Mouse (Mus musculus) lung, postnatal 36 days (tissue): ENCODE measurements around the gene Prickle4.
"Not testable (repeated sequence)": the region's sequence is repeated elsewhere in the genome, so short reads cannot be mapped to it uniquely, and the experiment has no call there.

ENCODE experiments used
- DNase-seq: peaks from one replicate; pipeline ENCODE4 v3.0.0; 2022; ENCODE audit warnings: mixed read lengths

The Prickle4 gene

GRCm38 (mm10) chr17:47663009-47663713, 31.4 kb downstream of the Prickle4 start:
- DNase-seq, result no peak

GRCm38 (mm10) chr17:47658741-47659243, 35.7 kb downstream of the Prickle4 start:
- no peak for DNase-seq

- no peak for DNase-seq
Observed at GRCm38 (mm10) chr17:47657901-47658300, 36.6 kb downstream of the Prickle4 start.

GRCm38 (mm10) chr17:47655697-47656096, 38.8 kb downstream of the Prickle4 start:
- DNase-seq, result no peak

- DNase-seq, result not testable (repeated sequence)
Observed at GRCm38 (mm10) chr17:47654346-47654745, 40.2 kb downstream of the Prickle4 start.

GRCm38 (mm10) chr17:47651953-47652352, 42.6 kb downstream of the Prickle4 start:
- DNase-seq, result no peak

GRCm38 (mm10) chr17:47648966-47649365, 45.6 kb downstream of the Prickle4 start:
- DNase-seq, result no peak

GRCm38 (mm10) chr17:47646683-47647082, 47.9 kb downstream of the Prickle4 start:
- peak; percentile 90 for DNase-seq

GRCm38 (mm10) chr17:47642992-47643391, 51.5 kb downstream of the Prickle4 start:
- DNase-seq, result no peak
